Mouse (Mus musculus) hindbrain, postnatal 0 days (tissue): ENCODE measurements at regions not wholly inside any gene's neighbourhood (a gene's known extent, or its start where the extent isn't known, plus 50 kb on each side); places are given as distances from the start of the nearest gene placed in this dataset.
"Not testable (repeated sequence)": the region's sequence is repeated elsewhere in the genome, so short reads cannot be mapped to it uniquely, and the experiment has no call there.

Experiments used
- ATAC-seq: fragments of 200-750 bp; cut with Nextera tagmentation; 2 replicates; pipeline ENCODE4 v1.8.0; 2017; ENCODE audit warnings: mild to moderate bottlenecking, moderate TSS enrichment, moderate library complexity
- DNase-seq: peaks from one replicate; pipeline ENCODE4 v3.0.0-alpha.2; 2015; ENCODE audit warnings: low spot score
- H3K27ac ChIP-seq: fragments of 300-500 bp; sonication (generic); 2 replicates; pipeline ENCODE4 v1.5.1; 2014; ENCODE audit warnings: mild to moderate bottlenecking
- H3K27me3 ChIP-seq: fragments of 300-500 bp; sonication (generic); 2 replicates; pipeline ENCODE4 v1.6.1; 2014; ENCODE audit warnings: low read length, mixed read lengths; ENCODE audit not compliant: insufficient read depth
- H3K36me3 ChIP-seq: fragments of 300-500 bp; sonication (generic); 2 replicates; pipeline ENCODE4 v1.6.1; 2014; ENCODE audit warnings: low read length, mixed read lengths; ENCODE audit not compliant: insufficient read depth
- H3K4me1 ChIP-seq: fragments of 300-500 bp; sonication (generic); 2 replicates; pipeline ENCODE4 v1.6.1; 2014; ENCODE audit warnings: antibody characterized with exemption, low read length, mixed read lengths; ENCODE audit not compliant: insufficient read depth
- H3K4me2 ChIP-seq: fragments of 300-500 bp; sonication (generic); 2 replicates; pipeline ENCODE4 v1.6.1; 2014; ENCODE audit warnings: low read depth, mild to moderate bottlenecking, low read length, moderate library complexity, mixed read lengths
- H3K4me3 ChIP-seq: fragments of 300-500 bp; sonication (generic); 2 replicates; pipeline ENCODE4 v1.5.1; 2014; ENCODE audit warnings: low read length
- H3K9ac ChIP-seq: fragments of 300-500 bp; sonication (generic); replicated peaks from 2 replicates; pipeline ENCODE4 v1.6.1; 2014; ENCODE audit warnings: mild to moderate bottlenecking, low read length, moderate library complexity, mixed read lengths
- H3K9me3 ChIP-seq: fragments of 300-500 bp; sonication (generic); 2 replicates; pipeline ENCODE4 v1.6.1; 2016; ENCODE audit warnings: low read length, mixed read lengths
- CTCF ChIP-seq: IDR thresholded peaks from 2 replicates; pipeline ENCODE4 v1.5.1; 2016; ENCODE audit warnings: antibody characterized with exemption, control low read depth, low read depth
- WGBS: fragments of 180-500 bp; shearing (Covaris S2); extraction: QIAGEN DNeasy Blood & Tissue Kit; methylation state at CpG from one replicate; pipeline ENCODE4 v1.1.7; 2014; 5-methylcytosine and 5-hydroxymethylcytosine counted together

GRCm38 (mm10) chr3:80124621-80125020, 240.3 kb downstream of the Fam198b start:
- TF ChIP-seq CTCF = no peak
- 82% methylated on average over 8 of the region's 8 CpGs for WGBS
- Histone ChIP-seq H3K9me3 (no peaks in the 10 kb centered on the region), H3K27ac (no peak overlapping the region), H3K4me1 (no peaks in the 10 kb centered on the region), H3K4me3 (no peak overlapping the region), H3K36me3 (no peaks in the 10 kb centered on the region), H3K9ac (no peak overlapping the region), H3K27me3 (no peaks in the 10 kb centered on the region), H3K4me2 (no peak overlapping the region)
- no peak for ATAC-seq
- DNase-seq = no peak

- DNase-seq = no peak
- Histone ChIP-seq H3K36me3 (no peaks in the 10 kb centered on the region), H3K4me1 (no peaks in the 10 kb centered on the region), H3K9me3 (no peaks in the 10 kb centered on the region), H3K4me2 (no peak overlapping the region), H3K9ac (no peak overlapping the region), H3K27me3 (no peaks in the 10 kb centered on the region), H3K4me3 (no peak overlapping the region), H3K27ac (no peak overlapping the region)
- WGBS = 53% methylated on average over 1 of the region's 1 CpGs
- ATAC-seq = no peak
- no peak for TF ChIP-seq CTCF
Observed at GRCm38 (mm10) chr3:80141697-80142096, 257.4 kb downstream of the Fam198b start.

DNA sequence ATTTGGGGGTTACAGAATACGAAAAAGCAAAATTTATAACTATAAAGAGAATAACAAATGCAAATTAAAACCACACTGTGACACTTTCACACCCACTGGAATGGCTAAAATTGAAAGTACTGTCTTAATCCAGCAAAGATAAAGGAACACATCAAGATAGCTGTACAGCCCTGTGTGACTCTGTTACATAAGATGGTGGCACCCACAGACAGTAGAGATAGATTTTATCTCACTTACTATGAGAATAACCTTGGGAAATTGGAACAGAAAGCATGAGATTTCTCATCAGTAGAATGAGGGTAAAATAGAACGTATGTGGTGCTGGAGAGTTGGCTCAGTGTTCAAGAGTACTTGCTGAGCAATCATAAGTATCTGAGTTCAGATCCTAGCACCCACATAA, 276.1 kb downstream of the Fam198b start:
- ATAC-seq (no peak), DNase-seq (no peak)
- Histone ChIP-seq H3K4me1 (no peaks in the 10 kb centered on the region), H3K4me3 (no peak overlapping the region), H3K27me3 (no peaks in the 10 kb centered on the region), H3K36me3 (no peaks in the 10 kb centered on the region), H3K27ac (no peak overlapping the region), H3K4me2 (no peak overlapping the region), H3K9ac (no peak overlapping the region), H3K9me3 (no peaks in the 10 kb centered on the region)
- WGBS = 87% methylated on average over 2 of the region's 2 CpGs
- TF ChIP-seq CTCF = no peak

DNA sequence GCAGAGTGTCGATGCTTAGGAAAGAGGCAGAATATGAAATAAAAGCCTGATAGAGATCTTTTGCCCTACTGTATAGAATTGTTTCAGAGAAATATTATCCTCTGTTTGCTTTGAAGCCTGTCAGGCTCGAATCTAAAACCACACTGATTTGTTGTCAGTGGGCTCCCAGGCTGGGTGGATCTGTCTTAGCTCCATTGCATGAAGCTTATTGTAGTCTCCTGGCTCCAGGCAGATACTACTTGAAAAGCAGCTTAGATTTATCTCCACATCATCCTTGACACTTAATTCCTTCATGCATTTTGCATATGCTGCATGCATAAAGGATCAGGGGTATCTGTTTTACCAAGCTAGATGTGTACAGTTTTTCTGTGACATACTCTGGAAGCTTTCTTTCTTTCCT, 297.4 kb downstream of the Fam198b start:
- no peaks in the 10 kb centered on the region for H3K9me3 ChIP-seq
- ATAC-seq (no peak), DNase-seq (no peak)
- no peak overlapping the region for H3K4me3 ChIP-seq
- TF ChIP-seq CTCF = no peak
- H3K27me3 ChIP-seq = no peaks in the 10 kb centered on the region
- no peak overlapping the region for H3K27ac ChIP-seq
- 59% methylated on average over 2 of the region's 2 CpGs for WGBS
- no peak overlapping the region for H3K4me2 ChIP-seq
- no peak overlapping the region for H3K9ac ChIP-seq
- no peaks in the 10 kb centered on the region for H3K4me1 ChIP-seq
- no peaks in the 10 kb centered on the region for H3K36me3 ChIP-seq

DNA sequence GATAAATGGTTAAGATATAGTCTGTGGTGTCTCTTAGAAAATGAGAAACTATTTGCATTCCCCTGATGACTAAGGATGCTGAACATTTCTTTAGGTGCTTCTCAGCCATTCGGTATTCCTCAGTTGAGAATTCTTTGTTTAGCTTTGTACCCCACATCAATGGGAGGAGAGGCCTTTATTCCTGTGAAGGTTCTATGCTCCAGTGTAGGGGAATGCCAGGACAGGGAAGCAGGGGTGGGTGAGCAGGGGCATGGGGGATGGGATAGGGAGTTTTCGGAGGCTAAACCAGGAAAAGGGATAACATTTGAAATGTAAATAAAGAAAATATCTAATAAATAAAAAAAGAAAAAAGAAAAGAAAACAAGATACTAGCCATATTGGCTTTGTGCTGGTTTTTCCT, 297.8 kb downstream of the Fam198b start:
- not testable (repeated sequence) for H3K9me3 ChIP-seq, H3K9ac ChIP-seq, H3K4me2 ChIP-seq, DNase-seq, H3K4me3 ChIP-seq, ATAC-seq, H3K27ac ChIP-seq, H3K36me3 ChIP-seq, H3K27me3 ChIP-seq, H3K4me1 ChIP-seq
- 49% methylated on average over 2 of the region's 2 CpGs for WGBS

GRCm38 (mm10) chr3:80187406-80187805, 303.1 kb downstream of the Fam198b start:
- Histone ChIP-seq H3K9me3 (no peaks in the 10 kb centered on the region), H3K27ac (no peak overlapping the region), H3K36me3 (no peaks in the 10 kb centered on the region), H3K9ac (no peak overlapping the region), H3K4me1 (no peaks in the 10 kb centered on the region), H3K4me3 (no peak overlapping the region), H3K4me2 (no peak overlapping the region), H3K27me3 (no peaks in the 10 kb centered on the region)
- TF ChIP-seq CTCF = no peak
- WGBS = 78% methylated on average over 5 of the region's 5 CpGs
- DNase-seq (no peak), ATAC-seq (no peak)

DNA sequence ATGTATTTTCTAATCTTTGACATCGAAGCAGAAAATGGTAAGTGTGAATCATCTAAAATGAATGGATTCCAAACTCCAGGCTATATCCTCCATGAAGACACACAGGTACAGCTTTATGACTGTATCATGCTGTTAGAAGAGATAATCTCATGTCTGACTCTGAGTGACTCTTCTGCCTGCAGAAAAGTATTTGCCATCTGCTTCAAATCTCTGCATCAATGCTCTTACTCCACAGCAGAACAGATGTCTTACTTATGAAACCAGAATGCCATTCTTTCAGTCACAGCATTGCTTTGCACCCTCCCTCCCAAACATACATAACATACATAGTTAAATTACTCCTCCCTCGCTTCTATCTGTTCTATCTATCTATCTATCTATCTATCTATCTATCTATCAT, 316.6 kb downstream of the Fam198b start:
- Histone ChIP-seq H3K9me3 (no peaks in the 10 kb centered on the region), H3K4me3 (no peak overlapping the region), H3K27ac (no peak overlapping the region), H3K36me3 (no peaks in the 10 kb centered on the region), H3K4me2 (no peak overlapping the region), H3K4me1 (no peaks in the 10 kb centered on the region), H3K27me3 (no peaks in the 10 kb centered on the region), H3K9ac (no peak overlapping the region)
- TF ChIP-seq CTCF = no peak
- WGBS = 80% methylated on average over 2 of the region's 2 CpGs
- DNase-seq = no peak
- ATAC-seq = no peak

DNA sequence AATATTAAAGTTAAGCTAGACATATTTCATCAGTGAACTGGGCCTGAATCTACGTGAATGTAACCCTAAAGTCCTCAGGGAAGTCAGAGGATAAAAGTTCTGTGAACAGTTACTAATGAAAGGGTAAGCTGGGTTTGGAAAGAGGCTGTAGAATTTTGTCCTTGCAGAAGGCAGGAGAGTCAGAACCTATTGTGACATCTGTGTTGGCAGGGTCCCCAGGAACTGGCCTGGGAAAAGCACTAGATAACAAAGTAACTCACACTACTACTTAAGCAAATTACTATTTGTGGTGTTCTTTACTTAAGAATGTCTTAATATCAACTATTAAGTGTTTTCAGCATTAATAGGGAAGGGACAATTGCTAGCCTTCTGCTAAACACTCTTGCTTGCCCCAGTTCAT, 320.5 kb downstream of the Fam198b start:
- no peaks in the 10 kb centered on the region for H3K4me1 ChIP-seq
- H3K4me2 ChIP-seq = no peak overlapping the region
- no peaks in the 10 kb centered on the region for H3K27me3 ChIP-seq
- H3K4me3 ChIP-seq = no peak overlapping the region
- no peak overlapping the region for H3K27ac ChIP-seq
- no peaks in the 10 kb centered on the region for H3K36me3 ChIP-seq
- TF ChIP-seq CTCF = no peak
- H3K9ac ChIP-seq = no peak overlapping the region
- DNase-seq (no peak), ATAC-seq (no peak)
- 37% methylated on average over 1 of the region's 1 CpGs for WGBS
- H3K9me3 ChIP-seq = no peaks in the 10 kb centered on the region
